Mouse (Mus musculus) CH12.LX (cell line): ENCODE results near the gene Pnmal1. TPM values are rescaled to one million over a fixed set of nuclear protein-coding genes. Genes with fewer than 3 reads are reported as not detected.

Experiments used
- DNase-seq: peaks from one replicate; pipeline ENCODE4 v3.0.0-alpha.2; 2013; ENCODE audit errors: extremely low read depth
- H3K27ac ChIP-seq: 2 replicates; pipeline ENCODE4 v1.5.1; 2012; ENCODE audit warnings: low read depth, mild to moderate bottlenecking, control low read depth, moderate library complexity; ENCODE audit not compliant: insufficient read depth
- H3K27me3 ChIP-seq: replicated peaks from 2 replicates; pipeline ENCODE3; 2012; ENCODE audit warnings: inconsistent platforms
- H3K36me3 ChIP-seq, 2 experiments: replicated peaks in 1 of 2; 2 replicates each; pipeline versions ENCODE3 to v1.6.1; 2012; ENCODE audit warnings: inconsistent platforms in 1 of 2, low read length in 1 of 2, mild to moderate bottlenecking in 1 of 2, mixed read lengths in 1 of 2, moderate library complexity in 1 of 2; ENCODE audit not compliant: control insufficient read depth in 1 of 2, insufficient read depth in 1 of 2
- H3K4me1 ChIP-seq, 2 experiments: 2 replicates each; pipeline ENCODE4 v1.6.1; 2012; ENCODE audit warnings: inconsistent platforms in 1 of 2, moderate library complexity in 1 of 2; ENCODE audit not compliant: insufficient read depth in 2 of 2, control insufficient read depth in 1 of 2
- H3K4me2 ChIP-seq: 2 replicates; pipeline ENCODE4 v1.6.1; 2012; ENCODE audit warnings: low read depth, mild to moderate bottlenecking, control low read depth; ENCODE audit not compliant: poor library complexity, insufficient read depth, severe bottlenecking
- H3K4me3 ChIP-seq, 3 experiments: fragments of 150-350 bp in 1 of 3; sonication (generic) in 1 of 3; replicated peaks in 1 of 3; 2 replicates each; pipeline versions ENCODE3 to v1.5.1; 2011 to 2012; ENCODE audit warnings: low read depth in 2 of 3, low read length in 2 of 3, mild to moderate bottlenecking in 2 of 3, moderate library complexity in 2 of 3, control low read depth in 1 of 3, improper control_type of control experiment in 1 of 3, inconsistent platforms in 1 of 3, mixed read lengths in 1 of 3; ENCODE audit not compliant: poor library complexity in 1 of 3
- H3K79me2 ChIP-seq: replicated peaks from 2 replicates; pipeline ENCODE4 v1.6.1; 2012; ENCODE audit warnings: mild to moderate bottlenecking, moderate library complexity; ENCODE audit not compliant: control insufficient read depth, poor library complexity, insufficient read depth, severe bottlenecking; ENCODE audit errors: extremely low read depth
- H3K9ac ChIP-seq: 2 replicates; pipeline ENCODE4 v1.6.1; 2012; ENCODE audit warnings: low read depth, mild to moderate bottlenecking, control low read depth, moderate library complexity; ENCODE audit not compliant: insufficient read depth
- H3K9me3 ChIP-seq: replicated peaks from 2 replicates; pipeline ENCODE3; 2012; ENCODE audit warnings: low read length, inconsistent platforms, mixed read lengths
- CHD2 ChIP-seq: IDR thresholded peaks from 2 replicates; pipeline ENCODE4 v1.6.1; 2011; ENCODE audit warnings: low read length, improper control_type of control experiment
- CTCF ChIP-seq, 2 experiments: IDR thresholded peaks in 1 of 2; conservative IDR thresholded peaks in 1 of 2; 2 replicates each; pipeline ENCODE4 v1.5.1; 2011 to 2012; ENCODE audit warnings: low read depth in 2 of 2, low read length in 2 of 2, improper control_type of control experiment in 1 of 2, inconsistent platforms in 1 of 2, mild to moderate bottlenecking in 1 of 2, moderate library complexity in 1 of 2
- EP300 ChIP-seq: IDR thresholded peaks from 2 replicates; pipeline ENCODE4 v1.6.1; 2011; ENCODE audit warnings: low read length, improper control_type of control experiment
- ETS1 ChIP-seq: conservative IDR thresholded peaks from 2 replicates; pipeline ENCODE4 v1.6.1; 2012; ENCODE audit warnings: low read depth, mild to moderate bottlenecking, inconsistent platforms, low read length, improper control_type of control experiment, moderate library complexity
- GABPA ChIP-seq: IDR thresholded peaks from 2 replicates; pipeline ENCODE4 v1.6.1; 2012; ENCODE audit warnings: low read depth, low read length, improper control_type of control experiment, inconsistent platforms; ENCODE audit not compliant: insufficient replicate concordance
- HCFC1 ChIP-seq: IDR thresholded peaks from 2 replicates; pipeline ENCODE4 v1.6.1; 2012; ENCODE audit warnings: low read depth, mild to moderate bottlenecking, inconsistent platforms, low read length, improper control_type of control experiment
- JUN ChIP-seq: IDR thresholded peaks from 2 replicates; pipeline ENCODE4 v1.6.1; 2011; ENCODE audit warnings: low read depth, mild to moderate bottlenecking, low read length, improper control_type of control experiment, moderate library complexity; ENCODE audit not compliant: insufficient read depth
- KAT2A ChIP-seq: IDR thresholded peaks from 2 replicates; pipeline ENCODE4 v1.6.1; 2012; ENCODE audit warnings: low read length, improper control_type of control experiment, inconsistent platforms; ENCODE audit not compliant: insufficient replicate concordance
- MAFK ChIP-seq: IDR thresholded peaks from 2 replicates; pipeline ENCODE4 v1.6.1; 2011; ENCODE audit warnings: low read length, improper control_type of control experiment; ENCODE audit not compliant: insufficient replicate concordance
- MEF2A ChIP-seq: IDR thresholded peaks from 2 replicates; pipeline ENCODE4 v1.6.1; 2014; ENCODE audit warnings: low read depth, mild to moderate bottlenecking, inconsistent platforms, low read length, improper control_type of control experiment, borderline replicate concordance
- MXI1 ChIP-seq: IDR thresholded peaks from 2 replicates; pipeline ENCODE4 v1.6.1; 2011; ENCODE audit warnings: mild to moderate bottlenecking, low read depth, low read length, improper control_type of control experiment
- NRF1 ChIP-seq: IDR thresholded peaks from 2 replicates; pipeline ENCODE4 v1.6.1; 2014; ENCODE audit warnings: low read depth, mild to moderate bottlenecking, inconsistent platforms, low read length, improper control_type of control experiment, moderate library complexity
- RAD21 ChIP-seq: IDR thresholded peaks from 2 replicates; pipeline ENCODE4 v1.6.1; 2011; ENCODE audit warnings: low read depth, mild to moderate bottlenecking, low read length, improper control_type of control experiment, moderate library complexity
- RCOR1 ChIP-seq: conservative IDR thresholded peaks from 2 replicates; pipeline ENCODE4 v1.6.1; 2012; ENCODE audit warnings: low read depth, mild to moderate bottlenecking, inconsistent platforms, low read length, improper control_type of control experiment
- SIN3A ChIP-seq: IDR thresholded peaks from 2 replicates; pipeline ENCODE4 v1.6.1; 2012; ENCODE audit warnings: low read length, improper control_type of control experiment, inconsistent platforms
- TBP ChIP-seq: conservative IDR thresholded peaks from 2 replicates; pipeline ENCODE4 v1.6.1; 2011; ENCODE audit warnings: low read depth, low read length, improper control_type of control experiment
- USF1 ChIP-seq: IDR thresholded peaks from 2 replicates; pipeline ENCODE4 v1.6.1; 2014; ENCODE audit warnings: low read depth, mild to moderate bottlenecking, inconsistent platforms, low read length, improper control_type of control experiment
- USF2 ChIP-seq: conservative IDR thresholded peaks from 2 replicates; pipeline ENCODE4 v1.6.1; 2011; ENCODE audit warnings: low read depth, low read length, improper control_type of control experiment
- ZC3H11A ChIP-seq: IDR thresholded peaks from 2 replicates; pipeline ENCODE4 v1.6.1; 2012; ENCODE audit warnings: low read depth, mild to moderate bottlenecking, inconsistent platforms, low read length, improper control_type of control experiment
- ZKSCAN1 ChIP-seq: IDR thresholded peaks from 2 replicates; pipeline ENCODE4 v1.6.1; 2012; ENCODE audit warnings: low read depth, inconsistent platforms, low read length, improper control_type of control experiment, borderline replicate concordance
- ZNF384 ChIP-seq: IDR thresholded peaks from 2 replicates; pipeline ENCODE4 v1.6.1; 2012; ENCODE audit warnings: low read depth, low read length, improper control_type of control experiment, inconsistent platforms
- dilution Hi-C: fragments of 300-500 bp; cut with MboI; formaldehyde crosslinking; loops from 2 replicates; pipeline ENCODE4 v1.14.3; 2020; ENCODE audit warnings: low sequenced_read_pairs; ENCODE audit not compliant: extremely low pct_unique_long_range_greater_than_20kb, extremely low pct_ligation_motif_present
- in situ Hi-C: fragments of 300-500 bp; cut with MboI; formaldehyde crosslinking; loops from 3 replicates; pipeline ENCODE4 v1.14.3; 2019; ENCODE audit warnings: low sequenced_read_pairs, low pct_ligation_motif_present, low pct_unique_long_range_greater_than_20kb, mixed read lengths
- polyA plus RNA-seq: library from polyadenylated mRNA; unstranded; fragments of >175 nt; gene quantifications from 2 replicates; pipeline ENCODE4 v1.2.1, GENCODE M21; 2012; ENCODE audit warnings: low read depth; ENCODE audit not compliant: insufficient read length
- total RNA-seq, 2 experiments: library from RNA; depleted of rRNA; stranded (reverse); fragments of 300-350 nt in 1 of 2; fragments of >200 nt in 1 of 2; gene quantifications; 2 replicates each; pipeline ENCODE4 v1.2.3; 2012 to 2014

Pnmal1 gene
- total and polyA plus RNA-seq, 3 experiments = 0.07 to 0.13 TPM; not detected in 1

DNA sequence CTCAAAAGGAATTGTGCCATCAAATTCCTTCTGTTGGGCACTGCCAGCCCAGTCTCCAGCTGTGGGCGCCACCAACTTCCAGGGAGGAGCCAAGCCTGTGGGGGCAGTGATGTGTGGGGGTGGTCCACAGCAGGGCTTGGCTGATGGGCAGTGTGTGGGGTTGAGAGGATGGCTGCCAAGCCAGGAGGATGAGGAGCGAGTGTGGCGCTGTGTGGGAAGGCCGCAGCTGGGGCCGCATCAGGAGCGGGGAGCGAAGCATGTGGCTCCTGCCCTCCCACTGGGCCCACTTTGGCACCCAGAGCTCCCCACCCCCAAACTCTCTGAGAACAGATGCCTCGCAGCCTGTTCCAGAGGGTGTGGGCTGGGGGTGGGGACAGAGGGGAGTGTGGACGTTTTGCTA is 41.5 kb upstream of the Pnmal1 start:
- no peaks in the 10 kb centered on the region for H3K27me3 ChIP-seq
- no peak overlapping the region for H3K9ac ChIP-seq
- H3K79me2 ChIP-seq = peaks cover 35% of the 10 kb centered on the region
- TF ChIP-seq USF2 = no peak
- TF ChIP-seq SIN3A = no peak
- no peak for TF ChIP-seq NRF1
- no peak for TF ChIP-seq CHD2
- TF ChIP-seq CTCF (conservative IDR thresholded peaks at IDR 0.05 in 1 of 2, IDR thresholded peaks at IDR 0.05 in 1 of 2; ENCODE audit: low read depth in 2 of 2, low read length in 2 of 2) = no peak
- no peak for TF ChIP-seq USF1
- no peak for TF ChIP-seq JUN
- TF ChIP-seq RCOR1 = no peak
- TF ChIP-seq MXI1 = no peak
- no peak for TF ChIP-seq EP300
- TF ChIP-seq RAD21 = no peak
- TF ChIP-seq ZNF384 = no peak
- TF ChIP-seq ZKSCAN1 = no peak
- TF ChIP-seq HCFC1 = no peak
- in situ Hi-C loops (no loop called here), dilution Hi-C loops (no loop called here)
- H3K36me3 ChIP-seq = peaks cover 62 to 94% of the 10 kb centered on the region in 2 experiments
- no peak overlapping the region for H3K4me2 ChIP-seq
- no peak overlapping the region for H3K4me3 ChIP-seq
- DNase-seq = no peak
- peaks cover 4 to 37% of the 10 kb centered on the region in 2 experiments for H3K4me1 ChIP-seq
- H3K27ac ChIP-seq = no peak overlapping the region
- no peaks in the 10 kb centered on the region for H3K9me3 ChIP-seq

DNA sequence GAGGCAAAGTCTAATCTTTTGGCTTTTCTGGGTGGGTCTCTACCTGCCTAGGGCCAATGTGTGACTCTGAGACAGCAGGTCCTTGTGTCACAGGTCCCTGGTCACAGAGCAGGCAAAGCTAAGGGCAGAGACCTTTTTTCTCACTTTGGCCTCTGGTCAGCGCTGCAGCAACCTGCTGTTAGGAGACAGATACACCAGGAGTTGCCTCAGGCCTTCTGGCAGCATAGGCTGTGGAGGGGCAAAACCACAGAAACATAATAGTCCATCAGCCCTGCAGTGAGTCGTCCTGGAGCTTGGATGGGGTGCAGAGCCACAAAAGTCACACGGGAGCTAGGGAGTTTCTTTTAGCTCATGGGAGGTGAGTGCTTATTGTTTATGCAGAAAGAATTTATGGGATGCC is 40.8 kb upstream of the Pnmal1 start:
- TF ChIP-seq TBP (no peak), MEF2A (no peak), JUN (no peak), USF1 (no peak), SIN3A (no peak), GABPA (no peak), MAFK (no peak), ETS1 (no peak), EP300 (no peak), ZC3H11A (no peak), KAT2A (no peak)
- Histone ChIP-seq H3K4me1 (peaks cover 4 to 30% of the 10 kb centered on the region in 2 experiments), H3K36me3 (peaks cover 62 to 87% of the 10 kb centered on the region in 2 experiments), H3K4me3 (no peak overlapping the region), H3K4me2 (no peak overlapping the region), H3K79me2 (peaks cover 41% of the 10 kb centered on the region), H3K27me3 (no peaks in the 10 kb centered on the region), H3K9ac (no peak overlapping the region), H3K9me3 (no peaks in the 10 kb centered on the region), H3K27ac (no peak overlapping the region)
- dilution Hi-C loops = no loop called here
- in situ Hi-C loops = no loop called here
- no peak for DNase-seq
